Mouse (Mus musculus): ENCODE results near the gene Fam69a. TPM values are rescaled to one million over a fixed set of nuclear protein-coding genes. Genes with fewer than 3 reads are reported as not detected.
"Not testable (repeated sequence)": the region's sequence is repeated elsewhere in the genome, so short reads cannot be mapped to it uniquely, and the experiment has no call there.

Fam69a gene
- polyA plus RNA-seq, 1 experiment from 2014 or later: 48.5 TPM

DNA sequence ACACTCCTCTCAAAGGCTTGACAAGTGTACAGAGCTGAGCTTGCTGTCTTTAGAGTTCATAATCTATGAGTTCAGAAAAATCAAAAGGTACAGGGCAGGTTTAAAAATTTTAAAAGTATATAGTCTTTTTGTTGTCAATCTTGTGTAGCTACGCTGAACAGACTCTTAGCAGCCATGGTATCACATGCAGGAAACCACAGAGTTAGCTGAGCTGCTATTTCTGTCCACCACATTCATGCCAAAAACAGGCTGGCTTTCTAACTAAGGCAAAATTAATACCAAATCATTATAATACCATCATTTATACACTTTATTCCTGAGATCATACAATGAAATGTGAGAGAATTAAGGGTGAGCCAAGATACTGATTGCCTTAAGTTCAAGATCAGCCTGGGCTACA lies 40.4 kb downstream of the Fam69a start:
- DNase-seq (no peak), ATAC-seq (ENCODE audit: low FRiP score, low TSS enrichment) (no peak)
- Histone ChIP-seq H3K36me3 (ENCODE audit: control insufficient read depth, insufficient read depth, low read length) (no peaks in the 10 kb centered on the region), H3K27me3 (ENCODE audit: control insufficient read depth, insufficient read depth, low read length) (no peaks in the 10 kb centered on the region), H3K4me1 (ENCODE audit: control insufficient read depth, insufficient read depth, low read length) (no peaks in the 10 kb centered on the region), H3K27ac (replicated peaks; ENCODE audit: low read depth, low read length) (no peak overlapping the region), H3K9me3 (ENCODE audit: control insufficient read depth, low read length) (no peaks in the 10 kb centered on the region), H3K9ac (replicated peaks; ENCODE audit: low read length) (no peak overlapping the region), H3K4me3 (replicated peaks; ENCODE audit: low read depth, low read length) (no peak overlapping the region), H3K4me2 (ENCODE audit: low read length) (no peak overlapping the region)
- WGBS: 93% methylated on average over 1 of the region's 1 CpGs

DNA sequence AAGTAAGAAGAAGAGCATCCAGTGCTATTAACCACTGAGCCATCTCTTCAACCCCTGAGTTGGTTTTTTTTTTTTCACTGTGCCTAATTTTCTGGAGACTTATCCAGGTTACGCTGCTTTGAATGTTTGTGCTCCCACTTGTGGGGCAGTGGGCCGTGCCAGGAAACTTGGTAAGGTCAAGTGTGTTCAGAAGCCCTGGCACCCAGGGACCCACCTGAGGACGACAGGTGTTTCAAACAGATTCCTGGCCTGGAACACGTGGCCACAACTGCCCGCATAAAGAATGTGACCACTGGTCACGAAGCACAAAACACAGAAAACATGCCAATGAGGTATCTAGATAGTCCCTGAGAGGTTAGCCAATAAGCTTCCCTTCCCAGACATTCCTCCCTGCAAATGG lies 43.4 kb downstream of the Fam69a start:
- Histone ChIP-seq H3K4me3 (replicated peaks; ENCODE audit: low read depth, low read length) (no peak overlapping the region), H3K27ac (replicated peaks; ENCODE audit: low read depth, low read length) (no peak overlapping the region), H3K9ac (replicated peaks; ENCODE audit: low read length) (no peak overlapping the region), H3K27me3 (ENCODE audit: control insufficient read depth, insufficient read depth, low read length) (no peaks in the 10 kb centered on the region), H3K4me1 (ENCODE audit: control insufficient read depth, insufficient read depth, low read length) (no peaks in the 10 kb centered on the region), H3K9me3 (ENCODE audit: control insufficient read depth, low read length) (no peaks in the 10 kb centered on the region), H3K4me2 (ENCODE audit: low read length) (no peak overlapping the region), H3K36me3 (ENCODE audit: control insufficient read depth, insufficient read depth, low read length) (no peaks in the 10 kb centered on the region)
- ATAC-seq (ENCODE audit: low FRiP score, low TSS enrichment) (no peak), DNase-seq (no peak)
- 89% methylated on average over 6 of the region's 6 CpGs for WGBS

GRCm38 (mm10) chr5:107942941-107943340 lies 43.9 kb downstream of the Fam69a start:
- Histone ChIP-seq H3K9ac (replicated peaks; ENCODE audit: low read length) (no peak overlapping the region), H3K4me2 (ENCODE audit: low read length) (no peak overlapping the region), H3K4me3 (replicated peaks; ENCODE audit: low read depth, low read length) (no peak overlapping the region), H3K27me3 (ENCODE audit: control insufficient read depth, insufficient read depth, low read length) (no peaks in the 10 kb centered on the region), H3K4me1 (ENCODE audit: control insufficient read depth, insufficient read depth, low read length) (no peaks in the 10 kb centered on the region), H3K9me3 (ENCODE audit: control insufficient read depth, low read length) (no peaks in the 10 kb centered on the region), H3K27ac (replicated peaks; ENCODE audit: low read depth, low read length) (no peak overlapping the region), H3K36me3 (ENCODE audit: control insufficient read depth, insufficient read depth, low read length) (no peaks in the 10 kb centered on the region)
- no peak for DNase-seq
- ATAC-seq (ENCODE audit: low FRiP score, low TSS enrichment): no peak
- 96% methylated on average over 1 of the region's 1 CpGs for WGBS

- no peak overlapping the region for H3K9ac ChIP-seq (replicated peaks; ENCODE audit: low read length)
- ATAC-seq (ENCODE audit: low FRiP score, low TSS enrichment) (no peak), DNase-seq (no peak)
- H3K36me3 ChIP-seq (ENCODE audit: control insufficient read depth, insufficient read depth, low read length): no peaks in the 10 kb centered on the region
- H3K4me3 ChIP-seq (replicated peaks; ENCODE audit: low read depth, low read length): no peak overlapping the region
- WGBS: 42% methylated on average over 6 of the region's 6 CpGs
- H3K27ac ChIP-seq (replicated peaks; ENCODE audit: low read depth, low read length): no peak overlapping the region
- no peaks in the 10 kb centered on the region for H3K9me3 ChIP-seq (ENCODE audit: control insufficient read depth, low read length)
- no peaks in the 10 kb centered on the region for H3K27me3 ChIP-seq (ENCODE audit: control insufficient read depth, insufficient read depth, low read length)
- no peak overlapping the region for H3K4me2 ChIP-seq (ENCODE audit: low read length)
- no peaks in the 10 kb centered on the region for H3K4me1 ChIP-seq (ENCODE audit: control insufficient read depth, insufficient read depth, low read length)
Observed at GRCm38 (mm10) chr5:107941222-107941621, 45.7 kb downstream of the Fam69a start.

DNA sequence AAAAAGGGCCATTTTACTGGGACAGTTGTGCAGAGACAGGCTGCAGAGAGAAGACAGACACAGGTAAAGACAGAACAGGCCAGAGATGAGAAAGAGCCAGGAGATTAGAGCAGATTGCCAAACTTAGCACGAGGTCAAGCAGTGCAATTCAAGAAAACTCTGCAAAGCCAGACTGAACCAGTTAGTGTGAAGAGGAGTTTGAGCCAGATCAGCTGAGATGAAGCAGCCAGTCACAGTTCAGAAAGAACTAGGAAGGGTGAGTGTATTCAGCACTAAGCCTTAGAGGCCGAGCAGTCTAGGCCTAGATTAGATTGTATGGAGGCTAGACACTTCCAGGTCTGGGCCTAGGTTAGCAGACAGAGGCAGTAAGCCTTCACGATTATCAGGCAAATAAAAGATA lies 47.2 kb downstream of the Fam69a start:
- no peak overlapping the region for H3K4me3 ChIP-seq (replicated peaks; ENCODE audit: low read depth, low read length)
- no peak for ATAC-seq (ENCODE audit: low FRiP score, low TSS enrichment)
- no peak overlapping the region for H3K27ac ChIP-seq (replicated peaks; ENCODE audit: low read depth, low read length)
- no peak overlapping the region for H3K9ac ChIP-seq (replicated peaks; ENCODE audit: low read length)
- no peak overlapping the region for H3K4me2 ChIP-seq (ENCODE audit: low read length)
- no peaks in the 10 kb centered on the region for H3K9me3 ChIP-seq (ENCODE audit: control insufficient read depth, low read length)
- no peaks in the 10 kb centered on the region for H3K27me3 ChIP-seq (ENCODE audit: control insufficient read depth, insufficient read depth, low read length)
- no peak for DNase-seq
- WGBS: 70% methylated on average over 3 of the region's 3 CpGs
- H3K4me1 ChIP-seq (ENCODE audit: control insufficient read depth, insufficient read depth, low read length): no peaks in the 10 kb centered on the region
- no peaks in the 10 kb centered on the region for H3K36me3 ChIP-seq (ENCODE audit: control insufficient read depth, insufficient read depth, low read length)

DNA sequence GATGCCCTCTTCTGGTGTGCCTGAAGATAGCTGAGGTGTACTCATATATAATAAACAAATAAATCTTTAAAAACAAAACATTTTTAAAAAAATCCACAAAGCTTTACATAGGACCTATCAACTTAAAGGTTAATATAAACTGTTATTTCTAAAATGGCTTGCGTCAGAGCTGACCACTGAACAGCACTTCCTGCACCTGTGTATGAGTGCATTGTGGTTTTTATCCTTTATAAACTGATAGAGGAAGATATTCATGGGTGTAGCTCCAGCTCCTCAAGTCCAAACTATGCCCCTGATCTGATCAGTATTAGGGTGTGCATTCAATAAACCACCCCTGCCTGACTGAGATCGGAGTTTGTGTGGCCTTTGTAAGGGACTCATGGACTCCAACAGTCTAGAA lies 48.0 kb downstream of the Fam69a start:
- Histone ChIP-seq H3K4me3 (replicated peaks; ENCODE audit: low read depth, low read length) (no peak overlapping the region), H3K9me3 (ENCODE audit: control insufficient read depth, low read length) (no peaks in the 10 kb centered on the region), H3K4me2 (ENCODE audit: low read length) (no peak overlapping the region), H3K27ac (replicated peaks; ENCODE audit: low read depth, low read length) (no peak overlapping the region), H3K4me1 (ENCODE audit: control insufficient read depth, insufficient read depth, low read length) (no peaks in the 10 kb centered on the region), H3K9ac (replicated peaks; ENCODE audit: low read length) (no peak overlapping the region), H3K27me3 (ENCODE audit: control insufficient read depth, insufficient read depth, low read length) (no peaks in the 10 kb centered on the region), H3K36me3 (ENCODE audit: control insufficient read depth, insufficient read depth, low read length) (no peaks in the 10 kb centered on the region)
- WGBS: 98% methylated on average over 2 of the region's 2 CpGs
- DNase-seq (no peak), ATAC-seq (ENCODE audit: low FRiP score, low TSS enrichment) (no peak)

DNA sequence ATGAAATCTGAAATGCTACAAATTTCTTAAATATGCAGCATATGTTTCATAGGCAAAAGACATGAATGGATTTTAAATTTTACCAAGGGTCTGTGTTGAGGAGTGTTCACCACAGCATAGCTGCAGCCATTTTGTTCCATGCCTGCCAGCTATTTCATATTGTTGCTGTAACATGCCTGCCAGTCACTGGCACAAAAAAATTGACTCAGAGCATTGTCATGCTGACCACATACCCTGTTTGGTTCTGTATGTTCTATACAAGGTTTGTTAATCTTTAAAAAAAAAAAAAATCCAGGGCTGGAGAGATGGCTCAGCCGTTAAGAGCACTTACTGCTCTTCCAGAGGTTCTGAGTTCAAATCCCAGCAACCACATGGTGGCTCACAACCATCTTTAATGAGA lies 48.4 kb downstream of the Fam69a start:
- not testable (repeated sequence) for H3K4me3 ChIP-seq (replicated peaks; ENCODE audit: low read depth, low read length); H3K4me2 ChIP-seq (ENCODE audit: low read length); H3K9ac ChIP-seq (replicated peaks; ENCODE audit: low read length); H3K4me1 ChIP-seq (ENCODE audit: control insufficient read depth, insufficient read depth, low read length); ATAC-seq (ENCODE audit: low FRiP score, low TSS enrichment); H3K9me3 ChIP-seq (ENCODE audit: control insufficient read depth, low read length); H3K27ac ChIP-seq (replicated peaks; ENCODE audit: low read depth, low read length); H3K36me3 ChIP-seq (ENCODE audit: control insufficient read depth, insufficient read depth, low read length); DNase-seq; H3K27me3 ChIP-seq (ENCODE audit: control insufficient read depth, insufficient read depth, low read length)
- 68% methylated on average over 1 of the region's 1 CpGs for WGBS

DNA sequence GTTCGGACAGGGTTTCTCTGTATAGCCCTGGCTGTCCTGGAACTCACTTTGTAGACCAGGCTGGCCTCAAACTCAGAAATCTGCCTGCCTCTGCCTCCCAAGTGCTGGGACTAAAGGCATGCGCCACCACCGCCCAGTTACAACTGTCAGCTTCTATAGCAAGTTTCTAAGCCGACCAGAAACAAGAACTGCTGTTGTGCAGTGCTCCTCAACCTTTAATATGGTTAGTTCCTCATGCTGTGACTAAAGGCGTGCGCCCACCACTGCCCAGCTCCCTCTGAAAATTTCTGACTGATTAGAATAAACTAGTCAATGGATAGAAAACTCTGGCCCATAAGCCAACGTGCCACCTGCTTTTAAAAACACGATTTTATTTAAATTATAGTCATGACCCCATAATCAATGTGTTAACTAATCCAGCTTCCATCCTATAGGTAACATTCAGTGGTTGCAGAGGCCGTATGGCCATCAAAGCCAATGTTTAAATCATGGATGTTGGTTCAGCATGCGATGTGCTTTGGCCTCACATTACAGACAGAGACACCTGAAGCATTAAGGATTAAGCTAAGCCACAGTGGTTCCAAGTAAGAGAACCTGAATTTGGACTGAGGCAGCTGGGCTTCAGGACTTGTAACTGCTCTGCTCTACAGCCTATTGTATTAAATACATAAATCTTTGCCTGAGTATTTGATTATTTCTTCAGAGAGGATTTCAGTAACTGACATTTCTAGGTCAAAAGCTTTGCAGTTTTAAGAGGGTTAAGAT lies 50.1 kb downstream of the Fam69a start:
- WGBS: 90% methylated on average over 10 of the region's 10 CpGs
- Histone ChIP-seq H3K4me3 (replicated peaks; ENCODE audit: low read depth, low read length) (no peak overlapping the region), H3K4me2 (ENCODE audit: low read length) (no peak overlapping the region), H3K27me3 (ENCODE audit: control insufficient read depth, insufficient read depth, low read length) (no peaks in the 10 kb centered on the region), H3K36me3 (ENCODE audit: control insufficient read depth, insufficient read depth, low read length) (no peaks in the 10 kb centered on the region), H3K9ac (replicated peaks; ENCODE audit: low read length) (no peak overlapping the region), H3K27ac (replicated peaks; ENCODE audit: low read depth, low read length) (no peak overlapping the region), H3K4me1 (ENCODE audit: control insufficient read depth, insufficient read depth, low read length) (no peaks in the 10 kb centered on the region), H3K9me3 (ENCODE audit: control insufficient read depth, low read length) (no peaks in the 10 kb centered on the region)
- no peak for ATAC-seq (ENCODE audit: low FRiP score, low TSS enrichment)
- no peak for DNase-seq

DNA sequence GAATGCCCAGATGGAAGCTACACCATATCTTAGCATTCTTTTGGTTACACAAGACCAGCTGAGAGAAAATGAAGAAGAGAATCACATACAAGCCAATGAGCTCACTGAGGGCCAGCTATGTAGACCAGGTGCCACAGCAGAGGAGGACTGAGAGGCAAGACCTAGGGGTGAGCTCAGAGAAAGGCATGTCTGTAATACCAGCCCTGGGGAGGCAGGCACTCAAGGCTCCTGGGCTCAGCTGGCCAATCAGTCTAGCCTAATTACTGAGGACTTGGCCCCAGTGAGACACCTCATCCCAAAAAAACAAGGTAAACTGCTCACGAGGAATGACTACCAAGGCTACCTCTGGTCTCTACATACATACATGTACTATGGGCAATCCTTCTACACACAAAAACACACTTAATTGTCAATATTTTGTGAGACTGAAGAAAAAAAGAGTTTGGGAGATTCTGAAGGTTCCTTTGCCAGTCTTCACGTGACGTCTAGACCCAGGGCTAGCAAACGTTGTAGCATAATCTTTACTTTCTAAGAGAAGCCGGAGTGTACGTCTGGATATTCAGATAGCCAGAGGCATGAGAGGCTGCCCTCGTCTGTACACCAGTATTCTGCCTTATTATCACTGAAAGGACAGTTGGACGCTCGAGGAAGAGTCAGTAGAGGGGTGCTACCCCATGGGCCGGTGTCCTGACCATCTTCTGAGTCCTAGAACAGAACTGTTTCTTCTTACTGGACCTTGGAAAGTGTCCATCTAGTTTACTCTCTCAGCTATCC lies 51.9 kb downstream of the Fam69a start:
- no peak overlapping the region for H3K4me3 ChIP-seq (replicated peaks; ENCODE audit: low read depth, low read length)
- H3K9me3 ChIP-seq (ENCODE audit: control insufficient read depth, low read length): no peaks in the 10 kb centered on the region
- no peak overlapping the region for H3K9ac ChIP-seq (replicated peaks; ENCODE audit: low read length)
- H3K4me2 ChIP-seq (ENCODE audit: low read length): no peak overlapping the region
- 87% methylated on average over 10 of the region's 10 CpGs for WGBS
- DNase-seq (no peak), ATAC-seq (ENCODE audit: low FRiP score, low TSS enrichment) (no peak)
- H3K27me3 ChIP-seq (ENCODE audit: control insufficient read depth, insufficient read depth, low read length): no peaks in the 10 kb centered on the region
- H3K36me3 ChIP-seq (ENCODE audit: control insufficient read depth, insufficient read depth, low read length): no peaks in the 10 kb centered on the region
- no peak overlapping the region for H3K27ac ChIP-seq (replicated peaks; ENCODE audit: low read depth, low read length)
- no peaks in the 10 kb centered on the region for H3K4me1 ChIP-seq (ENCODE audit: control insufficient read depth, insufficient read depth, low read length)

Measured in midbrain, embryonic 14.5 days (tissue).